Mouse (Mus musculus): ENCODE data around the gene Coro2a. TPM values are rescaled to one million over a fixed set of nuclear protein-coding genes. Genes with fewer than 3 reads are reported as not detected.

Coro2a gene
- polyA plus RNA-seq, 1 experiment = 36.0 TPM

DNA sequence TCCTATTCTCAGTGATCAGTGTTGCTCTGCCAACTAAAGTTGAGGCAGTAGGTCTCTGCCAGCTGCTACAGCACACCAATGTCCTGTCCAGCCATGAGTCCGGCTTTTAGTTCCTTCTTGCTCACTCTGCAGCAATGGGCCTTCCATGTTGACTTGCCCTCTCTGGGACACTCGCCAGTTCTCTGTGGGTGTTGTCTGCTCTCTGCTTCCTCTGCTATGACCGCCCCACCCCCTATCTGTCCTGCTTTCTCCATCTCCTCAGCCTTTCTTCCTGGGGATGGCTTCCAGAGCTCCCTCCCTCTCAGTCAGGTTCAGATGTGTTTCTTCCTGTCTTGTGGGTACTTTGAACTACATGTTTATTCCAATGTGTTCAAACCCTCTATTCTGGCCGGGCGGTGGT is 114.7 kb downstream of the Coro2a start:
- TF ChIP-seq POLR2A (IDR thresholded peaks at IDR 0.05; ENCODE audit: low read depth, low read length) (no peak), CTCF (IDR thresholded peaks at IDR 0.05; ENCODE audit: extremely low read depth, insufficient read depth, insufficient read length, insufficient replicate concordance) (no peak)
- WGBS = 76% methylated on average over 5 of the region's 5 CpGs
- H3K27ac ChIP-seq (ENCODE audit: insufficient read depth, low read length) = no peak overlapping the region
- H3K36me3 ChIP-seq (ENCODE audit: control insufficient read depth, insufficient read depth, low read length) = no peaks in the 10 kb centered on the region
- H3K27me3 ChIP-seq (ENCODE audit: control insufficient read depth, insufficient read depth, low read length) = no peaks in the 10 kb centered on the region
- peaks cover 16% of the 10 kb centered on the region; the same call in 1 of the 2 replicates for H3K4me1 ChIP-seq (ENCODE audit: control insufficient read depth, insufficient read depth, insufficient read length)
- no peak overlapping the region for H3K4me3 ChIP-seq (ENCODE audit: extremely low read depth, insufficient read depth, insufficient read length)
- no peak for DNase-seq (ENCODE audit: low read depth in 1 of 2, low spot score in 2 of 2)

Other genes starting within 250 kb of the Coro2a start
- gene Trmo, start 212.8 kb downstream of the Coro2a start, polyA plus RNA-seq (2012; rRNA removed) = 10.8 and 11.6 TPM in 2 replicates
- 8.6 and 9.8 TPM in 2 replicates for gene Hemgn, start 188.7 kb downstream of the Coro2a start, polyA plus RNA-seq (2012; rRNA removed)
- 19.1 and 26.6 TPM in 2 replicates for gene Anp32b, start 151.3 kb downstream of the Coro2a start, polyA plus RNA-seq (2012; rRNA removed)
- 19.7 and 22.6 TPM in 2 replicates for gene Nans, start 113.0 kb downstream of the Coro2a start, polyA plus RNA-seq (2012; rRNA removed)
- 26.9 and 45.0 TPM in 2 replicates for gene Trim14, start 66.1 kb downstream of the Coro2a start, polyA plus RNA-seq (2012; rRNA removed)
- 1.0 and 1.6 TPM in 2 replicates for gene Tbc1d2, start 48.0 kb upstream of the Coro2a start, polyA plus RNA-seq (2012; rRNA removed)